Mouse (Mus musculus) bone marrow macrophage, adult 2 months (primary cell): ENCODE data around the gene Tnrc18.

ENCODE experiments used
- CTCF ChIP-seq: IDR thresholded peaks from 2 replicates; pipeline ENCODE4 v1.5.1; 2012; ENCODE audit warnings: low read depth, mild to moderate bottlenecking, low read length, moderate library complexity
- POLR2A ChIP-seq: IDR thresholded peaks from 2 replicates; pipeline ENCODE4 v1.6.1; 2012; ENCODE audit warnings: mild to moderate bottlenecking, low read depth, low read length, borderline replicate concordance

GRCm38 (mm10) chr5:142767937-142768336 lies 49.5 kb downstream of the Tnrc18 start:
- TF ChIP-seq CTCF (peak; percentile 37; the same call in 1 of the 2 replicates), POLR2A (no peak)
